Mouse (Mus musculus) olfactory bulb, adult 2 months (tissue): ENCODE data around the gene Acvrl1.

Source experiments
- CTCF ChIP-seq: fragments of 200-500 bp; IDR thresholded peaks from 2 replicates; pipeline ENCODE4 v1.5.1; 2012; ENCODE audit warnings: low read depth, mild to moderate bottlenecking, low read length, moderate library complexity; ENCODE audit not compliant: insufficient read depth
- POLR2A ChIP-seq: fragments of 200-500 bp; IDR thresholded peaks from 2 replicates; pipeline ENCODE4 v1.6.1; 2012; ENCODE audit warnings: mild to moderate bottlenecking, low read depth, low read length, moderate library complexity; ENCODE audit not compliant: insufficient read depth

GRCm38 (mm10) chr15:101086451-101086850, 41.9 kb upstream of the Acvrl1 start:
- TF ChIP-seq CTCF (no peak), POLR2A (no peak)
